Comparison of ENCODE assay signal across 8 mouse cellular contexts in genomic region chr1:134745648-134746047, GRCm38 (mm10).
DNase-seq lines count a peak whose midpoint lies in the region; ATAC-seq and TF ChIP-seq lines count a peak whose summit lies in the region.

No protein-coding gene starts in this region.

- H3K27ac ChIP-seq in forebrain, postnatal 0 days (ENCODE audit: low read depth, low read length), result no peak overlapping the region
- no peak overlapping the region for H3K27ac ChIP-seq in forebrain, embryonic 15.5 days (replicated peaks)

- H3K4me3 ChIP-seq in forebrain, postnatal 0 days (ENCODE audit: low read depth, low read length), result no peak overlapping the region
- H3K4me3 ChIP-seq in forebrain, embryonic 15.5 days, result no peak overlapping the region

- peak; percentile 51 for TF ChIP-seq CTCF in forebrain, postnatal 0 days (IDR thresholded peaks at IDR 0.05; ENCODE audit: low read depth)

- H3K36me3 ChIP-seq in forebrain, postnatal 0 days (ENCODE audit: insufficient read depth), result no peaks in the 10 kb centered on the region
- no peaks in the 10 kb centered on the region for H3K36me3 ChIP-seq in forebrain, embryonic 15.5 days

- no peaks in the 10 kb centered on the region for H3K9me3 ChIP-seq in forebrain, postnatal 0 days (ENCODE audit: low read length)
- H3K9me3 ChIP-seq in forebrain, embryonic 15.5 days, result no peaks in the 10 kb centered on the region

- H3K27me3 ChIP-seq in forebrain, postnatal 0 days (ENCODE audit: insufficient read depth, low read length), result no peaks in the 10 kb centered on the region
- H3K27me3 ChIP-seq in forebrain, embryonic 15.5 days, result no peaks in the 10 kb centered on the region

- H3K9ac ChIP-seq in forebrain, postnatal 0 days, result no peak overlapping the region
- H3K9ac ChIP-seq in forebrain, embryonic 15.5 days (replicated peaks), result no peak overlapping the region

- ATAC-seq in forebrain, postnatal 0 days, result no peak
- no peak for ATAC-seq in forebrain, embryonic 15.5 days (replicated peaks)
- no peak for ATAC-seq in monocyte, adult 5-6 weeks (replicated peaks; ENCODE audit: insufficient number of reproducible peaks, low FRiP score, low TSS enrichment, poor library complexity, severe bottlenecking)

- H3K4me2 ChIP-seq in forebrain, postnatal 0 days (ENCODE audit: low read depth), result no peak overlapping the region
- H3K4me2 ChIP-seq in forebrain, embryonic 15.5 days (replicated peaks), result no peak overlapping the region

- no peak for DNase-seq in forebrain, postnatal 0 days
- peak; percentile 35 for DNase-seq in right cerebral cortex, postnatal 14 days
- no peak for DNase-seq in right cerebral cortex, adult 18-20 months
- peak; percentile 30 for DNase-seq in embryo, embryonic 11 days
- DNase-seq in retina, adult 2 months (ENCODE audit: low read depth, low spot score), result peak; percentile 18
- DNase-seq in layer of hippocampus, adult 8-10 months (ENCODE audit: low spot score in 2 of 2), result no peak

- no peaks in the 10 kb centered on the region for H3K4me1 ChIP-seq in forebrain, postnatal 0 days (ENCODE audit: insufficient read depth)
- no peaks in the 10 kb centered on the region for H3K4me1 ChIP-seq in forebrain, embryonic 15.5 days

- WGBS in forebrain, postnatal 0 days, result 40% methylated on average over 6 of the region's 6 CpGs
- 58% methylated on average over 6 of the region's 6 CpGs for WGBS in forebrain, embryonic 15.5 days

Comparison
In these comparisons a context has a peak if more than half of its experiments do, and no peak if none do; other contexts are left out.
1. DNase-seq: peak in right cerebral cortex, postnatal 14 days (single experiment), embryo, embryonic 11 days (single experiment) and retina, adult 2 months (single experiment); none in forebrain, postnatal 0 days (single experiment), right cerebral cortex, adult 18-20 months (single experiment) and layer of hippocampus, adult 8-10 months (0 of 2).